Mouse (Mus musculus): ENCODE measurements at regions not wholly inside any gene's neighbourhood (a gene's known extent, or its start where the extent isn't known, plus 50 kb on each side); places are given as distances from the start of the nearest gene placed in this dataset.
A peak's percentile ranks its signal among the peaks of the same experiment; 100 is the strongest.

DNA sequence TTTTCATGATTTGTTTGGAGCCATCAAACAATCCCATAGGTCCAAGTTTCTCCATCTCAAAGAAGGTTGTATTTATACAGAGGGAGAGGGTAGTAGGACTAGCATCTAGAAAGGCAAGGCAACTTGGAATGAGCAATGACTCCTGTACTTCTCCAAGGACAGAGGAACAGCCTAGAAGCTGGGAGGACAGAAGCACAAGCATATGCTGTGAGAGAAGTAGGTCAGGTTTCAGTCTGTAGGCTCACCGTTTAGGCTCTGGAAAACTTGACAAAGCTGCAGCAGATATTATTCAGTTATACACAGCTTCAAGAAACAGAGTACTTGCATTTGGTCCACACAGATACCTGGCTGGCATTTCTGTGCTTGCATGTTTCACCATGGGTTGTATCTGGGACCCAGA, 131.5 kb upstream of the B3gat1 start:
- H3K27ac ChIP-seq (ENCODE audit: insufficient read depth, low read length), result no peak overlapping the region
- TF ChIP-seq CTCF (IDR thresholded peaks at IDR 0.05; ENCODE audit: borderline replicate concordance, insufficient read depth, low read depth, low read length), result no peak
- no peak for TF ChIP-seq POLR2A (IDR thresholded peaks at IDR 0.05; ENCODE audit: borderline replicate concordance, insufficient read depth, low read length)
- WGBS, result 67% methylated on average over 1 of the region's 1 CpGs
- no peaks in the 10 kb centered on the region for H3K27me3 ChIP-seq (ENCODE audit: control insufficient read depth, insufficient read depth, low read length)
- peak in 1 of 2 experiments; percentile 18 for DNase-seq
- H3K4me1 ChIP-seq (ENCODE audit: control insufficient read depth, insufficient read depth, low read length), result no peaks in the 10 kb centered on the region
- H3K4me3 ChIP-seq (replicated peaks; ENCODE audit: insufficient read depth, low read depth, low read length), result no peak overlapping the region

GRCm38 (mm10) chr9:26604552-26604951, 129.0 kb upstream of the B3gat1 start:
- TF ChIP-seq POLR2A (IDR thresholded peaks at IDR 0.05; ENCODE audit: borderline replicate concordance, insufficient read depth, low read length), result no peak
- TF ChIP-seq CTCF (IDR thresholded peaks at IDR 0.05; ENCODE audit: borderline replicate concordance, insufficient read depth, low read depth, low read length), result no peak
- Histone ChIP-seq H3K4me1 (ENCODE audit: control insufficient read depth, insufficient read depth, low read length) (no peaks in the 10 kb centered on the region), H3K27ac (ENCODE audit: insufficient read depth, low read length) (no peak overlapping the region), H3K4me3 (replicated peaks; ENCODE audit: insufficient read depth, low read depth, low read length) (no peak overlapping the region), H3K27me3 (ENCODE audit: control insufficient read depth, insufficient read depth, low read length) (no peaks in the 10 kb centered on the region)
- DNase-seq, result no peak
- 86% methylated on average over 3 of the region's 3 CpGs for WGBS

DNA sequence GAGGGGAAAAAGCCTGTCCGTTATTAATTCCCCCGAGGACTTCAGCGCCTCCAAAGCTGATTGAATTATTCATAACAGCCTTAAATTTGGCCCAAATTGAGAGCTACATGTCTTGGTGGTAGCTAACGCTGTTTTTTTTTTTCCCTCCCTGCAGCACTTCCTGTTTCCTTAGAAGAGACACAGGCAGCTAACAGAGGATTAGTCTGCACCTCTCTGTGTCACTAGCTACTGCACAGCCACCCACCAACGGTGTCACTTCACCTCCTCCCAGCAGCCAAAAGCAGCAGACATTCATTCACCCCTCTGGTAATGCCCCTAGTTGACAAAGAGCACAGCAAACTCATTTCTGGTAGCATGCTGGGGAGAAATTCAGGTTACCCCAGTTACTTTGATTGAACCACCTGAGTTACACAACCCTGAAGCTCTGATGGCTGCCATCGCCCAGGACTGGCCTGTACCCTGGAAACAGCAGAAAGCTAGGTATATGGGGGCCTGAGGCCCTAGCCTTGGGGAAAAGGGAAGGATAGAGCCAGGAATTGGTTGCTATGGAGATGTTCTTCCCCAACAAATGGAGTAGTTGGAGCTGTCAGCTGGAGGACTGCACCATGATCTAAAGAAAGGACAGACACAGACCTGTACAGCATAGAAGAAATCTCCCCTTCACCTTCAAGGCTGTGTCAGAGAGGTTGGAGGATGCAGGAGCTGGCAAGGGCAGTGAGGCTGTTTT, 121.7 kb upstream of the B3gat1 start:
- Histone ChIP-seq H3K27me3 (ENCODE audit: control insufficient read depth, insufficient read depth, low read length) (no peaks in the 10 kb centered on the region), H3K27ac (ENCODE audit: insufficient read depth, low read length) (no peak overlapping the region), H3K4me3 (replicated peaks; ENCODE audit: insufficient read depth, low read depth, low read length) (no peak overlapping the region), H3K4me1 (ENCODE audit: control insufficient read depth, insufficient read depth, low read length) (no peaks in the 10 kb centered on the region)
- TF ChIP-seq POLR2A (IDR thresholded peaks at IDR 0.05; ENCODE audit: borderline replicate concordance, insufficient read depth, low read length) (no peak), CTCF (IDR thresholded peaks at IDR 0.05; ENCODE audit: borderline replicate concordance, insufficient read depth, low read depth, low read length) (no peak)
- 58% methylated on average over 6 of the region's 6 CpGs for WGBS
- no peak for DNase-seq

DNA sequence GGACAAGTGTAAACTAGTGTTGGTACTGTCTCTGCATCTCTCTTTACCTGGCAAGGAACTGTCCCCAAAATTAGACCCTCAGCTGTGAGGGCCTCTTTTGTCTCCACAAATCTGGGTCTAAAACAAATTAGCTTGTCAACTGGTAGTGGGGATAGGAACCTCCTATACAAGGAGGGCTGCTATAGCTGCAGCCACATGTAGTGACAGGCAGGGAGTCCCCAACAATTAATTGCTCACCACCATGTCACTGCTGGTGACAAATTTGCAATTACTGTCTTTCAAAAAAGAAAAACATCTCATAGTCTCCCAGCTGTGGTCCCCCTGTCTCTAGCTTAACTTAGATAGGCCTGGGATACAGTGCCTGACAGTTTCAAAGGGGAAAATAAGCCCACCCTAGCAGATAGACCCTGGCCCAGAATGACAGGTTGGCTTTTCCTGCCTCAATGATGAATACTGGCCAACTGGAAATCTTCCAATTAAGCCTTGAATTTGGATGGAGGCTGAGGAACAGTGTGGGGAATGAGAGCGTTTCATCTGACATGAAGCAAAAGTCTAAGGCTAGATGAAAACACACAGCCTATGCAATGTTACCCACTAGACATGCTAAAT, 110.6 kb upstream of the B3gat1 start:
- WGBS, result 52% methylated on average over 1 of the region's 1 CpGs
- peaks cover 9% of the 10 kb centered on the region; the same call in 1 of the 2 replicates for H3K4me1 ChIP-seq (ENCODE audit: control insufficient read depth, insufficient read depth, low read length)
- no peak overlapping the region for H3K27ac ChIP-seq (ENCODE audit: insufficient read depth, low read length)
- DNase-seq, result no peak
- TF ChIP-seq CTCF (IDR thresholded peaks at IDR 0.05; ENCODE audit: borderline replicate concordance, insufficient read depth, low read depth, low read length), result no peak
- no peak for TF ChIP-seq POLR2A (IDR thresholded peaks at IDR 0.05; ENCODE audit: borderline replicate concordance, insufficient read depth, low read length)
- no peaks in the 10 kb centered on the region for H3K27me3 ChIP-seq (ENCODE audit: control insufficient read depth, insufficient read depth, low read length)
- H3K4me3 ChIP-seq (replicated peaks; ENCODE audit: insufficient read depth, low read depth, low read length), result no peak overlapping the region

DNA sequence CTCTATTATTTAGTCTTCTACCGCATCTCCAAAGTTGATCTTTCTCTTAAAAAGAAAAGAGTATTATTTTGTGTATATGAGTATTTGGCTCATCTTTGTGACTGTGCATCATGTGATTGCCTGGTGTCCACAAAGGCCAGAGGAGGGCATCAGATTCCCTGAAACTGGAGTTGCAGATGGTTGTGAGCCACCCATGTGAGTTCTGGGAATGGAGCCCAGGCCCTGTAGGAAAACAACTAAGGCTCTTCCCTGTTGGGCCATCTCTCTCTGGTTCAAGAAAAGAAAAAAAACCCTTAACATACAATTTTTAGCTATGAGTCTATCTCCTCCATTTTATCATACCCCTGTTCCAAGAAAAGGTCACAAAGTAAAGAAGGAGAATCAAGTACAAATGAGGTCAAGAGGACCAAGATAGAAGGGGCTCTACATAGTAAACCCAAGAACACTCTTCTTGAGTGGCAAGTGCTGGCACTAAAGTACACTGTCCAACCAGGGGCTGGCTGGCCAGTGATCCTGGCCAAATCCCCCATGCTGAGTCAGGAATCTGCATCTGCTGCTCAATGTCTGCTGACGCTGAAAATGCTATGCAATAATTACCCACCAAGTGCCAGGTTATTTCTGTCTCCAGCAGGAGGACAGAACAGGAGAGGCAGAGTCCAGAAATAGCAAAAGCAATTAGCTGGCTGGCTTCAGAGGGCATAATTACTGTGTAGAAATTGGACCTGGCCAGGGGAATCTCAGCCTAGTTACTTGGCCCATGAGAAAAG, 108.2 kb upstream of the B3gat1 start:
- no peak for TF ChIP-seq POLR2A (IDR thresholded peaks at IDR 0.05; ENCODE audit: borderline replicate concordance, insufficient read depth, low read length)
- peak; percentile 10; the same call in 1 of the 2 replicates for TF ChIP-seq CTCF (IDR thresholded peaks at IDR 0.05; ENCODE audit: borderline replicate concordance, insufficient read depth, low read depth, low read length)
- Histone ChIP-seq H3K27me3 (ENCODE audit: control insufficient read depth, insufficient read depth, low read length) (no peaks in the 10 kb centered on the region), H3K27ac (ENCODE audit: insufficient read depth, low read length) (no peak overlapping the region), H3K4me3 (replicated peaks; ENCODE audit: insufficient read depth, low read depth, low read length) (no peak overlapping the region), H3K4me1 (ENCODE audit: control insufficient read depth, insufficient read depth, low read length) (peaks cover 9% of the 10 kb centered on the region; the same call in 1 of the 2 replicates)
- WGBS, result 49% methylated on average over 2 of the region's 2 CpGs
- peak; percentile 72 to 91 for DNase-seq

- Histone ChIP-seq H3K4me3 (replicated peaks; ENCODE audit: insufficient read depth, low read depth, low read length) (no peak overlapping the region), H3K27ac (ENCODE audit: insufficient read depth, low read length) (no peak overlapping the region), H3K27me3 (ENCODE audit: control insufficient read depth, insufficient read depth, low read length) (no peaks in the 10 kb centered on the region; the same call in 1 of the 2 replicates), H3K4me1 (ENCODE audit: control insufficient read depth, insufficient read depth, low read length) (no peaks in the 10 kb centered on the region)
- no peak for DNase-seq
- TF ChIP-seq CTCF (IDR thresholded peaks at IDR 0.05; ENCODE audit: borderline replicate concordance, insufficient read depth, low read depth, low read length), result no peak
- TF ChIP-seq POLR2A (IDR thresholded peaks at IDR 0.05; ENCODE audit: borderline replicate concordance, insufficient read depth, low read length), result no peak
- WGBS, result 80% methylated on average over 8 of the region's 8 CpGs
Measured at GRCm38 (mm10) chr9:26632891-26633650, 100.5 kb upstream of the B3gat1 start.

- Histone ChIP-seq H3K27ac (ENCODE audit: insufficient read depth, low read length) (no peak overlapping the region), H3K4me3 (replicated peaks; ENCODE audit: insufficient read depth, low read depth, low read length) (no peak overlapping the region), H3K27me3 (ENCODE audit: control insufficient read depth, insufficient read depth, low read length) (no peaks in the 10 kb centered on the region; the same call in 1 of the 2 replicates), H3K4me1 (ENCODE audit: control insufficient read depth, insufficient read depth, low read length) (no peaks in the 10 kb centered on the region)
- no peak for DNase-seq
- no peak for TF ChIP-seq CTCF (IDR thresholded peaks at IDR 0.05; ENCODE audit: borderline replicate concordance, insufficient read depth, low read depth, low read length)
- TF ChIP-seq POLR2A (IDR thresholded peaks at IDR 0.05; ENCODE audit: borderline replicate concordance, insufficient read depth, low read length), result no peak
Measured at GRCm38 (mm10) chr9:26635211-26635610, 98.3 kb upstream of the B3gat1 start.
